Mouse (Mus musculus) left cerebral cortex, adult 11 months (tissue): ENCODE data around the gene Nde1.

Experiments used
- DNase-seq: peaks from one replicate; pipeline ENCODE4 v3.0.0; 2022; ENCODE audit warnings: low spot score

Gene Nde1

DNA sequence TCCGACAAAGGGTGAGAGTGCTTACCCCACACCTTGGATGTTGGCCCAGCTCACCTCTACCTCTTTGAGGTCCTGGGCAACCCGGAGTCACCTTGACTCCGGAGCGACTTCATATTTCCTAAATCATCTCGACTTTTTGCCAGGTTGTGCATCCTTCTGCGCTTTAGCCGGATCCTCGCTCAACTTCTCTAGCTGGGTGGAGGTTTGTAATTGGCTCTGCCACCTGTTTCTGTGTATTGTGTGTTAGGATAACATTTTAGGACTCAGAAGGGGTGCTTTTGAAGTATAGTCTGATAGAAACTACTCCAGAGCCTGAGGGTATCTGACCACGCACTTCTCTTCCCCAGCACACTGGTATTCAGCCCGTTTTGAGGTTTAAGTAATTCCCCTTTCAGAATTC, 656 bp downstream of the Nde1 start:
- no peak for DNase-seq

DNA sequence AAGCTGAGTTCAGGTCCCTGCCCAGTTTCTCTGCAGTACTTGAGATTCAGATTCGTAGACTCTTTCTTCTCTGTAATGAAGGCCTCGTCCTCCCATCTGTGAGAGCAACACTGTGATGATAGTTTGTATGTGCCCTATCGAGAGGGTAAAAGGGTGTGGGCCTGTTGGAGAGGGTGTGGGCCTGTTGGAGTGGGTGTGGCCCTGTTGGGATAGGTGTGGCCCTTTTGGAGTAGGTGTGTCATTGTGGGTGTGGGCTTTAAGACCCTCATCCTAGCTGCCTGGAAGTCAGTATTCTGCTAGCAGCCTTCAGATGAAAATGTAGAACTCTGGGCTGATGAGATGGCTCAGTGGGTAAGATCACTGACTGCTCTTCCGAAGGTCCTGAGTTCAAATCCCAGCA, 3.4 kb downstream of the Nde1 start:
- DNase-seq = no peak

DNA sequence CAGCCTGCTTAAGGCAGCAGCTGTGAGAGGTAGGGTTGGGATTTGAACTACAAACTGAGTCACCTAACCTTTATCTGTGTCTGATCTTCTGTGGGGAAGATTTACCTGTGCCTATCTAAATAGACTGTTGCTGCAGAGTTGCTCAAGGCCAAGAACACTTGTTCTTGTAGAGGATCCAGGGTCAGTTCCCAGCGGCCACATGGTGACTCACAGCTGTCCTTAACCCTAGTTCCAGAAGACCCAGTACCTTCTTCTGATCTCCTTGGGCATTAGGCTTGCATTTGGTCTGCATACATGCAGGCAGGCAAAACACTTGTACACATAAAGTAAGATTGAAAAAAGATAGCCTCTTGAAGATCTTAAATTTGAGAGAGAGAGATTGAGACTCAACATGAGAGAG, 6.6 kb downstream of the Nde1 start:
- no peak for DNase-seq

DNA sequence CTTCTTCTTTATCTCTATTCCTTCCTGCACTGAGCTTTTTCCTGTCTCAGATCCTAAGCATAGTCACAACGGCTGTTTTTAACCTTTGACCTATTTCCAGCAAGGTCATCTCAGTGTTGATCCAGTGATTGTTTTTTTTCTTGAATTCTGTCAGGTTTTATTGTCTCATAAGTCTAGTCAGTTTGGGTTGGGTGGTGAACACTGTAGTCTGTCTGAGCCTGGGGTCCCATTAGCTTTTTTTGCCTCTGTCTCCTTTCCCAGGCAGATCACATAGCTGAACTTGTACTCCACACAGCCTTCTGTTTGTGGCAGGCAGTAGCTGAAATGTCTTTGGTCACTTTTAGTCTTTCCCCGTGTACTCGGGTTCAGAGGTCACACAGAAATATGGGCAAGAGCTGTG, 15.0 kb downstream of the Nde1 start:
- no peak for DNase-seq

DNA sequence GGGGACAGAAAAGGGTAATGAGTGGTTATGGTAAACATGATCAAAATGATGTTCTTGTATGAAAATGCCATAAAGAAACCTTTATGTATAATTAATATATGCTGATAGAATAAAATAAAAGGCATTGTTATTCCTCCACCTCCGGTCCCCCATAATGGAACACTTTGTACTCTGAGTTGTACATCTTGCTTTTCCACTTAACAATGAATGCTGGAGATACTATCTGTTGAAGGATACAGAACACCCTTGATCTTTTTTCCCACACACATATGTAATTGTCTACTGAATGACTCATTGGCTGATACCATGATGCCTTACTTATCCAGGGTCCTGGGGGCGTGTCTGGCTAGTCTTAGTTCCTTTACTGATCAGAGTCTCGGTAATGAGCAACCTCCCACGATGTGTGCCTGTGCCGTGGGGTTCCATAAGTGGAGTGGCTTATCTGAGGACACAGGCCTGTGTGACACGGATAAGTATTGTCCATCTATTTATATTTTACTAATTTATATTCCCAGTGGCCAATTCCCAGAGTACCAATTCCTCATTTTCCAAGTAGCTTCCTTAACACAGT, 17.2 kb downstream of the Nde1 start:
- no peak for DNase-seq

DNA sequence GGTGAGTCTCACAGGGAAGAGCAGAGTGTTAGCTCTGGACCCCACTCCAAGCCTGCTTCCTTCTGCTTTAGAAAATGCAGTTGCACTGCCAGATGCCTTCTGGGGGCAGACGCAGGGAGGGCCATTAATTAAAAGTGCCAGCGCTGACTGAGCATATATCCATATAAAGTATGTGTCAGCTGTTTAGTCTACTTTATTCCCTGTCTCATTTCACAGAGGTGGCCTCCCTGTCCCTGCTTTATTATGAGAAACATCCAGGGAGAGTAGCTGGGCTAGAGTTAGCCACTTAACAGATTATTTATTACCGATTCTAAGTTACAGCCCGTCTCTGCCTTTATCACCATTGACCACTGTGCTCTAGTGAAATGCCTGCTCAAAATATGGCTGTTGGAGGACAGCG, 19.3 kb downstream of the Nde1 start:
- DNase-seq = no peak

DNA sequence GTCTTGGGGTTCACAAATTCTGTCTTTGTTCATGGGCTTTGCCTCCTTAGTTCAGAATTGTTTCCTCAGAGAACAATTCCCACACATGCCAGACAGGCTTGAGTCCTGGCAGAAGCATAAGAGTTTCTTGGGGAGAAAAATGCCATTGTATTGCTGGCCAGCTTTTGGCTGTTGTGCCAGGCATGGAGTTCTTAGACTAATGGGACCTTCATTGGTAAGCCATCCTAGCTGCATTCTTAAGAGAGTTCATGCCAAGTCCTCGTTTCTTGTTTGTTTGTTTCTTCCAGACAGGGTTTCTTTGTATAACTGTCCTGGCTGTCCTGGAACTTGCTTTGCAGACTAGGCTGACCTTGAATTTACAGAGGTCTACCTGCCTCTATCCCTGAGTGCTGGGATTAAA, 20.8 kb downstream of the Nde1 start:
- DNase-seq = peak; percentile 21

DNA sequence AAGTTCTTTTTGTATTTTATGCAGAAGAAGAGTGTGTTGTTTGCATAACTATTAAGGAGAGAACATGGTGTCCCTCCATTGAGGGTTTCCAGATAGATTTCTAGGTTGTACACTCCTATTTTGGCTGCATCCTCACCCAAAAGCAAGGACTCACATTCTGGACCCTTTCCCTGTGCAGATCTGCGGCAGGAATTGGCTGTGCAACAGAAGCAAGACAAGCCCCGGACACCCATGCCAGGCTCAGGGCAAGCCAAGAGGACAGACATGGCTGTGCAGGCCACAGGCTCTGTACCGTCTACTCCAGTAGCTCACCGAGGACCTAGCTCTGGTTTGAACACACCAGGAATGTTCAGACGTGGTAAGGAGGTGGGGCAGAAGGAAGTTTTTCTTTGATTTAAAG, 22.4 kb downstream of the Nde1 start:
- no peak for DNase-seq

DNA sequence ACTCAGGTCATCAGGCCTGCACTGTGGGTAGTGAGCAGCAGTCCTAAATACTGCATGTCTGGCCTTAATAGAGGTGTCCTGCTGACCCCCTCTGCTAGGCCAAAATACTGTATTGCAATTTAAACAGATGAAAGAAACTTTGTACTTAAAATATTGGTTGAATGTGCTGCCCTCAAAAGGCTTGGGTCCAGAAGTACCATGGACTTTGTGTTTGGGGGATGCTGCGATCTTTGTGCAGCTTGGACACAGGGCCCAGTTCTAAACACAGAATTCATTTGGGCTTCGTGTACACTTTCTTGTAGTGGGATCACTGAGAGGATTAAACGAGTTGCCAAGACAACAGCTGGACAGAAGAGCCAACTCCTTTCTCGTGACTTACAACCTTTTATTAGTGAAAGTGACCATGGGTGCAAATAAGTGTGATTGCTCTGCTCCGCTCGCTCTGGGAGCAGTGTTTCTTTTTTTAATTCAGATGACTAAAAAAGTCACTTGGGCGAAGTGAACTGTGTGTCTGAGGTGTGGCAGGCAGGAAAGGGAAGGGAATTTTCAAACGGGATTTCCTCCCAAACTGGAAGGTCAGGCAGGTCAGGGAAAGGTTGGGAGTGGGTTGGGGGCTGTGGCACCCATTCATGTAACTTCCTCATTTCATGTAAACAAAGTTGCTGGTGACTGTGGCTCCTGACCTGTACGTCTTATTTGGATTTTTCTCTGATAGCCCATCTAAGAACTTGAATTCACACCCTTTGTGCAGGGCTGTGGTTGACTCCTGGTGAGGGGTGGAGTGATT, 31.3 kb downstream of the Nde1 start:
- no peak for DNase-seq

DNA sequence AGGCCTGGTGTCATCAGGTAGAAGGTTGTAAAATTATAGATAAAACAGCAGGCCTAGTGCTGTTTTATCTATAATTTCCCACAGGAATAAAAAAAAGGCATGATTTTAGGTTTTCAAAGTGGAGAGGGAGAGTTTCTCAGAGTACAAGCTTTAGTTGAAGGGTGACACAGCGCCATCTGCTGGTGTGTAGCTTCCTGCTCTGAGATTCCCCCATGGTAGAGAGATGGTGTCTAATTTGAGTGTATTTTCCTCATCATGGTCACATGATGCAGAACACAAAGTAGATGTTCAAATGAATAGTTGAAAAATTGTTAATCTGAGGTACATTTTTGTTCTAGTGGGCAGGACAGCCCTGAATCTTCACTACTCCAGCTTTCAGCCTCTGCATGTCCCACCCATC, 32.4 kb downstream of the Nde1 start:
- peak; percentile 38 for DNase-seq

DNA sequence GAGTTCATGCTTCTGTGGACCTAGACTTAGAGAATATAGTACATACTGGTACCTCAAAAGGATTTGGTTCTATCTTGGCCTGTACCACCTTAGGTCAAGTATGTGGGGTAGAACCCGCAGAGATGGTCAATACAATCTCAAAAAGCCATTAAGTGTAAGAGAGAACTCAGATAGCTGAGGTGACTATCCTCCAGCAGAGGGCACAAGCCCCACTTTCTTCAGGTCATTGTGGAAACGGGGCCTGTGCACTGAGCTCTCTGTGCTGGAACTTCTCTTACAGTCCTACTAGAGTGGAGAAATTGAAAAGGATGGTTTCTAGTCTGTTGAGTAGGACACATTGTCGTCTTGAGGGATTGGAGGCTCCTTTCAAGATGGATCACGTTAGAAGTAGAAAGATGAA, 35.7 kb downstream of the Nde1 start:
- no peak for DNase-seq

DNA sequence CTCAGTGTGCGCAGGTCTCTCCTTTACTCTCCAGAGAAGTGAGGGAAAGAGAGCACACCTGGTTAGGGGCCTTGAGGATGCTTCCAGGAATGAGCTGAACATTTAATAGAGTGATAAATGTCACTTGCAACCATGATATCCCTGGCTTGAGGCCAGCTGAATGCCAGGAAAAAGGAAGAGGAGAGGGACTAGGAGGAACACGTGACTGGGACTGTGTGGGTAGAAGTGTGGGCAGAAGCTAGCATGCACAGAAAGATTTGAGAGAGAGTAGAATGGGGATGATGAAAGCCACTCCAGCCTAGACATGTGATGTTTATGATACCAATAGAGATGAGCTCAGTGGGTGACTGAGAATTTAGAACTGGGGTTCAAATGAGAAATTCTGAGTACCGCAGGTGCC, 52.1 kb downstream of the Nde1 start:
- no peak for DNase-seq

DNA sequence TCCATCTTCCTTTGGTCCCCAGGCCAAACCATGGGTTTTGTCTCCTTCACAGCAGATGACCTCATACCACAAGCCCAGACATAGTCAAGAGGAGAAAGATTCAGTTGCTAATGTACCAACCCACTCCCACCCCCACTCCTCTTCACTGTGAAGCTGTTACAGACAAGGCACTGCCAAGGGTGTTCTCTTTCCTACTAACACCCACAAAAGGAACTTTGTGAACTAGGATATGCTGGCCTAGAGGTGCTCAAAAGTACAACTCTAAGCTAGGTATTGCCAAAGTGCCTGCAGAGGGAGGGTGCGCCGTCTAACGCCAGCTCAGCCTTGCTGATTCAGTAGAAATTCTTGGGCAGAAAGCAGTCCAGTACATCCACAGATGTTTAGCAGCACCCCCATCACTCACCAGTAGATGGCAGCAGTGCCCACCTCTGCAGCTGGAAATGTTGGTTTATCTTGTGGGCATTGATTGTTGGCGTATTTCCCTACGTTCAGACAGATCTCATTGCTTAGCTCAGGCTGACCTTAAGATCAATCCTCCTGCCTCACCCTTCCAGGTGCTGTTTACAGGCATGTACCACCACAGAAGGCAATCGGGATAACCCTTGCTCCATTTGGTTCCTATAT, 74.1 kb downstream of the Nde1 start:
- peak; percentile 55 for DNase-seq

DNA sequence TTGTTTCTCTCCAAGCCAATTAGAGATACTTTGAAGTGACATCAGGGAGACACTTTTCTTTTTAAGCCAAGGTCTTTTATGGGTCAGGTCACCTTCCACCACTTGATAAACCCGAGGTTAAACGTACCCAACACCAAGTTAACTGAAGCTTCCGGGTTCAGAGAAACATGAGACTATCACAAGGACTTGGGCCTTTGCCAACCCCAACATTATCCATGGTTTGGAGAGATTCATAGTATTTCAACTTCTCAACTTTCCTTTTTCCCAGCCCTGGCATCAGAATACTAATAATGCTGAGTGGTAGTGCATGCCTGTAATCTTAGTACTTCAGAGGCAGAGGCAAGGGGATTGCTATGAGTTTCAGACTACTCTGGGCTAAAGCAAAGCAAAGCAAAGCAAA, 79.0 kb downstream of the Nde1 start:
- DNase-seq = no peak
